Mouse (Mus musculus) mouse trophoblast stem cell (cell line): ENCODE data around the gene Il1f9.
"Not testable (repeated sequence)": the region's sequence is repeated elsewhere in the genome, so short reads cannot be mapped to it uniquely, and the experiment has no call there.

Experiments used
- in situ Hi-C, 2 experiments: fragments of 300-500 bp; cut with MseI, MboI; formaldehyde crosslinking; loops; 2 replicates in 1 of 2; 3 replicates in 1 of 2; pipeline ENCODE4 v1.15.1; 2025

The Il1f9 gene

GRCm38 (mm10) chr2:24186176-24186575 lies at the start of gene Il1f9:
Gene Il1f9 (plus strand): TSS chr2:24186476.
- in situ Hi-C loops = no loop called here

GRCm38 (mm10) chr2:24152861-24153260 lies 33.4 kb upstream of the Il1f9 start, which contains the start of gene Il1f8:
Gene Il1f8 (plus strand): TSS chr2:24153161.
- in situ Hi-C loops = no loop called here

GRCm38 (mm10) chr2:24181683-24182331 lies 4.5 kb upstream of the Il1f9 start:
- in situ Hi-C loops = not testable (repeated sequence)

- in situ Hi-C loops = not testable (repeated sequence)
Measured at GRCm38 (mm10) chr2:24182423-24183147, 3.7 kb upstream of the Il1f9 start.

GRCm38 (mm10) chr2:24184092-24184491 lies 2.2 kb upstream of the Il1f9 start:
- in situ Hi-C loops = not testable (repeated sequence)

- in situ Hi-C loops = no loop called here
Measured at GRCm38 (mm10) chr2:24187585-24187984, 1.3 kb downstream of the Il1f9 start.

GRCm38 (mm10) chr2:24188189-24188588 lies 1.9 kb downstream of the Il1f9 start:
- in situ Hi-C loops = no loop called here

- in situ Hi-C loops = no loop called here
Measured at GRCm38 (mm10) chr2:24215118-24215517, 28.8 kb downstream of the Il1f9 start, which contains the start of gene Il1f6. Gene Il1f6 (plus strand): TSS chr2:24215418.

- in situ Hi-C loops = no loop called here
Measured at GRCm38 (mm10) chr2:24227191-24227590, 40.9 kb downstream of the Il1f9 start.
